Mouse (Mus musculus) megakaryocyte, adult 5-6 weeks (primary cell): Measurements from ENCODE around the gene Gch1. TPM values are rescaled to one million over a fixed set of nuclear protein-coding genes. Genes with fewer than 3 reads are reported as not detected.
A peak's percentile ranks its signal among the peaks of the same experiment; 100 is the strongest.

Experiments
- ATAC-seq: 2 replicates; pipeline ENCODE4 v1.8.0; 2016; ENCODE audit warnings: mild to moderate bottlenecking, inconsistent platforms; ENCODE audit not compliant: poor library complexity, severe bottlenecking
- total RNA-seq, 2 experiments: library from RNA; stranded (forward) in 1 of 2; stranded (reverse) in 1 of 2; fragments of 153-499, 151-499 nt in 1 of 2; fragments of 221-1000, 200-1000 nt in 1 of 2; gene quantifications; 2 replicates each; pipeline versions ENCODE4 v1.2.3 to v1.2.4; 2015 to 2017

The Gch1 gene
- total RNA-seq (2015) (16.7 and 18.5 TPM in 2 replicates), total RNA-seq (2017) (9.4 and 10.2 TPM in 2 replicates)

DNA sequence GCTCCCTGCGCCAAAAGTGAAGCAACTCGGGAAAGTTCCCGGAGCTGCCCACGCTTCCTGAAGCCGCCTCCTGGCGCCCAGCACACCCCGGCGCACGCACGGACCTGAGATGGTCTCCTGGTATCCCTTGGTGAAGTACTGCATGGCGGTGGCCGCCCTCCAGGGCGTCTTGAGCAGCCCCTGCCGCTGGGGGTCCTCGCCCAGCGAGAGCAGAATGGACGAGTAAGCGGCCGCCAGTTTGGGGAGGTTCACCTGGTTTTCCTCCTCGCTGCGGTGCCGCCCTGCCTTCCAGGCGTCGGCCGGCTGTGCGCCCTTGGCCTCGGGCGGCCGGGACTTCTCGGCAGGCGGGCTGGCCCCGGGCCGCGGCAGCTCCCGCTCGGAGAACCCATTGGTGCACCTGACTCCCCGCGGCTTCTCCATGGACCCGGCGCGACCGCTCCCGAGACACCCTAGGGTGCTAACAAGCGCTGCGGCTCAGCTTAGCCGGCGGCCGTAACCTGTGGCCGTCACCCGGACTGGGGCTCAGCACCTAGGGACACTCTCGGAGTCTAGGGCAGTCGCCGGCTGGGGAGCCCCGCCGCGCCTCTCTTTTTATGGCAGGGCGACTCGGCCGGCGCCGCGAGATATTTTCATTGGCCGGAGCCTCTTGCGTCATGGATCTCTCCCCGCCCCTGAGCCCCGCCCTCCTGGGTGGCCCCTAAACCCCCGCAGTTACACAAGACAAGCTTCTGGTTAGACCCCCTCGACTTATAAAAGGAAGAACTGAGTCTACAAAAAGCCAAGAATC, at the start of gene Gch1:
Gene Gch1, minus strand, starts transcription at position 566 of the 787 bp plus-strand sequence.
- peak; percentile 65 for ATAC-seq

DNA sequence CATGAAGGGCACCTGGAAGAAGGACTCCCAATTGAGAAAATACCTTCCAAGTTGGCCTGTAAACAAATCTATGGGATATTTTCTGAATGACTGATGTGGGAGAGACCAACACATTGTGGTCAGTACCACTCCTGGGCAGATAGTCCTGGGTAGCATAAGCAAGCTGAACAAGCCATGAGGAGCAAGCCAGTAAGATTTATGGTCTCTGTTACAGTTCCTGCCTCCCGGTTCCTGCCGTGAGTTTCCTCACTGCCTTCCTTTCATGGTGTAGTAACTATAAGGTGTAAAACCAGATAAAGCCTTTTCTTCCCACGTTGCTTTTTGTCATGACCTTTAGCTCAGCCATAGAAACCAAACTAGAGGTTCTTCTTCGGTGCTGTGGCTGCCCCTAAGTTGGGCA, 48.1 kb upstream of the Gch1 start:
- ATAC-seq, result no peak

DNA sequence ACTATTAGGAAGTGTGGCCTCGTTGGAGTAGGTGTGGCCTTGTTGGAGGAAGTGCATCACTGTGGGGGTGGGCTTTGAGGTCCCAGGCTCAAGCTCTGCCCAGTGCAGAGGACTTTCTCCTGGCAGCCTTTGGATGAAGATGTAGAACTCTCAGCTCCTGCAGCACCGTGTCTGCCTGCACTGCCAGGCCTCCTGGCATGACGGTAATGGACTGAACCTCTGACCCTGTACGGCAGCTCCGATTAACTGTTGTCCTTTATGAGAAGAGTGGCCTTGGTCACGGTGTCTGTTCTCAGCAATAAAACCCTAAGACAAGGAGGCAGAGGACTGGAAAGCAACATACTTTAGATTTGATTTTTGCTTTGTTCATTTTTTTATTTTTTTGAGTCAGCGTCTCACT, 47.3 kb upstream of the Gch1 start:
- ATAC-seq, result no peak

DNA sequence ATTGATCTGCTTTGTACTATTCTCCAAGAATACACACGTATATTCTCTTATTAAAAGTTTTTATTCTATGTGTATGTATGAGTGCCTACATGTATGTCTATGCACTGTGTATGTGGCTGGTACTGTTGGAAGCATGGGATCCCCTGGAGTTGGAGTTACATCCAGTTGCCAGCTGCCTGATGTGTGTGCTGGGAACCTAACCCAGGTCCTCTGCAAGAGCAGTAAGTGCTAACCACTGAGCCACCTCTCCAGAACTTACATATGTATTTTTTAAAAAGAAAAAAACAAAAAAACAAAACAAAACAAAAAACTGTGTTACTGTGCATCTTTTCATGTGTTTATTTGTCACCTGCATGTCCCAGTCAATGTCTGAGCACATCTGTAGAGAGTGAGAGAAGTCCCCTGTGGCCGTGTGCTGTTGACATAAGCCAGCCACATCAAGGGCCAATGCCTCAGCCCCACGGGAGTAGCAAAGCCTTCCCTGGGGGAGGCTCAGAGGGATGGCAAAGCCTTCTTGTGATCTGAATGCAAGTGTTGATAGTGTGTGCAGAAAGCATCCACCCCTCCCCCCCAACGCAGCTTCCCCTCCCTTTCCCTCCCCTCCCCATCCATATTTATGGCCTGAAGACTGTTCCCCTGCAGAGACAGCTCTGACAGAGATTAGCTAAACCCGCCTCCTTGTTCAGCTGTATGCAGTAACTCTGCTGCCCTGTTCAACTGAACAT, 45.5 kb upstream of the Gch1 start:
- no peak for ATAC-seq

DNA sequence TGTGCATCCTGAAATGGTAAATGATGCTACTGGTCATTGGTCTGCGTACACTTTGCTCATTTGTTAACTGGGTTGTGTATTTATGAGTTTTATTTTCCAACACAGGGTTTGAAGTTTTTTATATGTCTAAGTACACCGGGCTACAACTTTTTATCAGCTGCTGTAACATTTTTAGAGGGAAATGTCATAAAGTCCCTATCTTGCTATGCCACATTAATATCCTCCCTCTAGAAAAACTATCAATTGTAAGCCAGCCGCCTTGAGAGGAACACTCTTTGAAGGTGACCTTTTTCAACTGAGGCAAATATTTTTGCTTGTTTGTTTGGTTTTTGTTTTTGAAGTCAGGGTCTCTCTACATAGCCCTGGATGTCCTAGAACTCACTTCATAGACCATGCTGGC, 44.8 kb upstream of the Gch1 start:
- ATAC-seq, result no peak

DNA sequence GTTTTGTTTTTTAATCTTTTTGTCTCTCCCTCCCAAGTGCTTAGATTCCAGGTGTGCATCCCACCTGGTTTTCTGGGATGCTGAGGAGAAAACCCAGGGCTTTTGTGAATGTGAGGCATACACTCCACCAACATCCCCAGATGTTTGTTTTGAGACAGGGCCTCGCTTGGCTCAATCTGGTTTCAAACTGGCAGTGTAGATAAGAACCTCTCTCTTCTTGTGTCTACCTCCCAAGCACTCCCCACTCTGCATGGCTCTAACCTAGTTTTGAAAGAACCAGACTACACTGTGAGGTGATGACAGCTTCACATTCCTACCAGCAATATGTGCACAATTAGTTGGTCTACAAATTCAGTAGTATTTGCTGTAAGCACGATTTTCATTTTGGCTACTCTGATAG, 44.4 kb upstream of the Gch1 start:
- ATAC-seq, result no peak

DNA sequence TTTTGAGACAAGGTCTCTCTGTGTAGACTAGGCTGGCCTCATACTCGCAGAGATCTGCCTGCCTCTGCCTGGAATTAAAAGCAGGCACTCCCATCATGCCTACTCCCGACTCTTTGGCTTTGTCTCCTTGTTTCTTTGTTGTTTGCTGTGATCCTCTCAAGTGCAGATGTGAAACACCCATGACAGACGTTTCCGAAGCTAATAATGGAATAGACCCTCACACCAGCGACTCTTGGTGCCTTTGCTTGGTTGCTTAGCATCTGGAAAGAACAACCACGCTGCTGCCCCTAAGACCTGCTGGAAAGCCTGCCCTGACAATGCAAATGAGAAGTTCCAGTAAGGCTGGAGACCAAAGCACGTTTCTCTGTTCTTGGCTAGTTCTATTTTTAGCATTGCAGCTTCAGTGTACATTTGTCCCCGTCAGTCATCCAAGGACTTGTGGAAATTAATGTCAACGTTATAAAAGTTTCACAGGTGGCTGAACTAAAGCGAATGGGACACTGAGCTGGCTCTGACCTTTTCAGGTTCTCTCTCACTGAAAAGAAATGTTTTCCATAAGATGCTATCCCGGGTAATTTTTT, 40.7 kb upstream of the Gch1 start:
- no peak for ATAC-seq

DNA sequence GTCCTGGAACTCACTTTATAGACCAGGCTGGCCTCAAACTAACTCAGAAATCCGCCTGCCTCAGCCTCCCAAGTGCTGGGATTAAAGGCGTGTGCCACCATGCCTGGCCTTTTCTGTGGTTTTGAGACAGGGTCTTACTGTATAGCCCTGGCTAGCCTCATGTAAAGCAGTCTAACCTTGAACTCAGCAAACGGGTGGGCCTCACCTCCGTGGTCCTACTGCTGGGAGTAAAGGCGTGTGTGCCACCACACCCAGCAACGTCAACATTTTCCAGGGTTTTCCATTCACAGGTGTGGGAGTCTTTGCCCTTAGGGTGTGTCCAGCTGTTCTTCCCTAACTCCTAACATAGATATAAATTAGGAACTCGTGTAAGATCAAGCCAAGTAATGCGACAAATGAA, 36.7 kb upstream of the Gch1 start:
- no peak for ATAC-seq

DNA sequence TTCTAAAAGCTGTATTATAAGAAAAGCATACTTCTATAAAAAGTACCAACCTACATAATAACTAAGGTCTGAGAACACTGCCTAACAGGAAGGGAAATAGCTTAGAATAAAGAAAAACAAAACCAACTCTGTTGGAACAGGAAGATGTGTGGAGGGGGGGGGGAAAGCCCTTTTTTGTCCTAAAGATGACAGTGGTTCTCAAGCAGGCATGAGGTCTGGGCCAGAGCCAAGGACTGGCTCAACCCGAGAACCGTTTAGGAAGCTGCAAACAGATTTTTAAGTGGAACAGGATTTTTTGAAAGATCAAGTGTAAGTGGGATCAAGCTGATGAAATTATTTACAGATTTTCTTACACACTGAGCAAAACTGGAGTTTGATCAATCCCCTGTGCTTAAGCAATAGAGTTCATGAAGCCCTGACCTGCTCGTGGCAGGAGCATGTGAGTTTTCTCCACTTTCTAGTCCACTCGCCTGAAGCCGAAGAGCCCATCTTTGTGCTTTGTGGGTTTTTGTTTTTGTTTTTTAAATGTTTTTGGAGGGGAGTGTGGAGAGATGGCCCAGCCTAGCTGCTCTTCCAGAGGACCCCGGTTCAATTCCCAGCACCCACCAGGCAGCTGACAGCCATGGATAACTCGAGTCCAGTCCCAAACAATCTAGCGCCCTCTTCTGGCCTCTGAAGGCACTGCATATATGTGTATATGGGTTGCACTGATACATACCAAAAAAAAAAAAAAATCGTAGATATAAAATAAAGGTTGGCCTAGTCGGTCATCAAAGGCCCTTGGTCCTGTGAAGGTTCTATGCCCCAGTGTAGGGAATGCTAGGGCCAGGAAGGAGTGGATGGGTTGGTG, 35.5 kb upstream of the Gch1 start:
- ATAC-seq, result no peak

DNA sequence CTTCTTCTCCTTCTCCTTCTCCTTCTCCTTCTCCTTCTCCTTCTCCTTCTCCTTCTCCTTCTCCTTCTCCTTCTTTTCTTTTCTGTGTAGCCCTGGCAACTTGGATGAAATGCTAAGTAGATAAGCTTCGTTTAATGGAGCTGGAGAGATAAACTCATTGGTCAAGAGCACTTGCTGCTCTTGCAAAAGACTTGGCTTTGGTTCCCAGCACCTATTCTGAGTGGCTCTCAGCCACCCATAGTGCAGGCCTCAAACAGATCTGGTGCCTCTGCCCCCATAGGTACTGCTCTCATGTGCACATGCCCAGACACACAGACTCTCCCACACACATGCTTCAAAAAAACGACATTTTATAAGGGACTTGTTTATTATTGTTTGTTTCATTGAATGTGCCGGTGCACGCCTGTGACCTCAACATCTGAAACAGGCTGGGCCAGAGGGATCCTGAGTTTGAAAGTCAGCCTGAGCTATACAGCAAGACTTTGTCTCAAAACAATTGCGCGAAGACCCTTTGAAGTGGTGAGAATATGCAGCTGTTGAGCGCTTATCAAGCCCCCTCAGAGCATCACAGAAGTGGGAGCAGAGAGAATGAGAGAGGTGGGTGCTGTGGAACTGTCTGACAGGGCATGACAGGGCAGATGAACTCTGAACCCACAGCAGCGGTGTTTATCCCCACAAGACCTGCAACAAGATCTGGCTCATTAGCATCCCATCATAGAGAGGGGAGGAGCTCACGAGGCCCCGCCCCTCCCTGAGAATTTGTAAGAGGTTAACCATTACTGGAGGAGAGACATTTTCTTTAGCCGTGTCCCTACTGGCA, 33.6 kb upstream of the Gch1 start:
- no peak for ATAC-seq

DNA sequence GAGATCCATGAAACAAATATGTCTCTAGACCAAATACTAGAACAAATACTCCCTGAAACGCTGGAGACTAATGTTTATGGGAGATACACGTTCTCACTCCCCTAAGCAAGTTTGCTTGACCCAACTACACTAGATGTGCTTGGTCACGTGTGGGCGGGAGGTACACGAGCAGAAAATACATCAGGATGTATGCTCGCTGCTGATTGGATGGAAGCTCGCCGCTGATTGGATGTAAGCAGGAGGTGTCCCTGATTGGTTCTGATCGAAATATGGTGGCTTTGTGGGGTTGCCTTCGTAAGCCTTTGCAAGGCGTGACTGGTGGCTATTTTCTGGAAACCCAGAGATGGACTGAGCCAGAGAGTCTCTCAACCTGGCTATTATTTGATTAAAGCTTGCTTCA, 32.4 kb upstream of the Gch1 start:
- ATAC-seq, result no peak

DNA sequence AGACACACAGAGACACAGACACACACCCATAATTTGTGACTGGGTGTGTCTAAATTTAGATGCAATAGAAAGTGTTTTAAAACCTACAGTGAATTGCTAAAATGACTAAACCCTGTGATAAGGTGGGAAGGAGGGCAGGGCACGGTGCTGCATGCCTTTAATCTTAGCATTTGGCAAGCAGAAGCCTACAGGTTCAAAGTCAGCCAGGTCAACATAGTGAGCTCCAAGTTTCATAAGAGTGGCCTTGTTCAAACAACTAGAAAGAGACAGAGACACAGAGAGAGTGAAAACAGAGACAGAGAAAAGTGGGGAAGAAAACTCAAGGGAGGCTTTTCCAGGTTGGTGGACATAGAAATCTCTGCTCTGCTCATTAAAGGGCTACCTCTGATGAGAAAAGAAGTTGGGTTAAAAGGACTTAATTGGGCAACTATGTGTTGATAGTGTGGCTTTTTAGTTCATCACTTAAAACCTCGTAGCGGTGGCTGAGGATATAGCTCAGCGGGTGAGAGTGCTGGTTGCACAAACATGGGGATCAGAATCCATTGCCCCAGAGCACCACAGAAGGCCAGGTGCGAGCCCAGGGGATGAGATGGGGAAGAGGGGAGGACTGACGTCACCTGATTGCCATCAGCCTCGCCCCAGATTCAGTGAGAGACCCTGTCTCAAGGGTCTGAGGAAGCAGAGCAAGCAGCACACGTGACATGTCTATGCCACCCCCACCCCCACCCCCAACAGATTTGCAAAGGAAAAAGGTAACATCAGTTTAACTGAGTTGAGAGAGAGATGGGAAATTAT, 31.2 kb upstream of the Gch1 start:
- no peak for ATAC-seq

DNA sequence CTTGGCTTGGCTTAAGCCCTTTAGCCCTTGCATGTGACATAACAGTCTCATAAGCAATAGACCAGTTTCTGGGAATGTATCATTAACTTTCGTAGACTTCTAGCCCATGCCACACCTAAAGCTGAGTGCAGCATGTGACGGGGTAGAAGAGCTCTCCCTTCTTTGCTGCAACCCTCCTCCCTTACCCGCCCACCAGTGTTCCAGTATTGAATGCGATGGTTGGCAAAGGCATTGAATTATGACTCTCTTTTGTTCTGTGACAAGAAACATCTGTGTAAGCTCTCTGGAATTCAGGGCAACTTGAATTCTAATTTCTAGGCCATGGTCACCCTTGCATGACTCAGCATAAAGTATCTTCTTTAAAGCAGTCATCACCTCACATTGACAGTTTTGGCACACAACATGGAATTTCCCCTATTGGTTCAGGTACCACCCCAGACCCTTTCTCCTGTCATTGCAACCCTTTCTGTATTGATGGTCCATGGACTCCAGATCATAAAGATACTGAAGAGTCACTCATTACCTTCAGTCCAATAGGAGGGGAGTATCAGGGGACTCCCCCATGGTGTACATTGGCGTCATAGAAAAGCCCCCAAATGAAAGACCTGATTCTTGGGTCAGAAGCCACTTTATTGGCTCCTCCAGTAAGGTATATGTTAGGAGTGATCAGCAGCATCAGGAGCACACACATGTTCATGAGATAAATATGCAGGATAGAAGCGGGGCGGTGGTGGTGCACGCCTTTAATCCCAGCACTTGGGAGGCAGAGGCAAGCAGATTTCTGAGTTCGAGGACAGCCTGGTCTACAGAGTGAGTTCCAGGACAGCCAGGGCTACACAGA, 29.8 kb upstream of the Gch1 start:
- ATAC-seq, result no peak

DNA sequence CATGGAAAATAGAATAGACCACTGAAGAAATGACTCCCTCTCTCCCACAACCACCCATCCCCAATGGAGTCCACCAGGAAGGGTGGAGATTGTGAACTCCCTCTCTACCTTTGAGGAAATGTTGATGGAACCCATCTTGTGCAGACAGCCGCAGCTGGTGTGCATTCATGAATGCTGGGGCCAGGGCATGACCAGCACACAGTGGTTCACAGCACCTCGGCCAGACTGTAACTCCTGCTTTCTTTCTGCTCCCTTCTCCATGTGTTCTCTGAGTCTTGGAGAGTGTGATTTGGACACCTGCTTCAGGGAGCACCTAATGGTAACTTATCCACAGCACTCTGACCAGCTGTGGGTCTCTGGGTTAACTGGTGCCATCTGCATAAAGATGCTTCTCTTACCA, 27.3 kb upstream of the Gch1 start:
- ATAC-seq, result no peak

DNA sequence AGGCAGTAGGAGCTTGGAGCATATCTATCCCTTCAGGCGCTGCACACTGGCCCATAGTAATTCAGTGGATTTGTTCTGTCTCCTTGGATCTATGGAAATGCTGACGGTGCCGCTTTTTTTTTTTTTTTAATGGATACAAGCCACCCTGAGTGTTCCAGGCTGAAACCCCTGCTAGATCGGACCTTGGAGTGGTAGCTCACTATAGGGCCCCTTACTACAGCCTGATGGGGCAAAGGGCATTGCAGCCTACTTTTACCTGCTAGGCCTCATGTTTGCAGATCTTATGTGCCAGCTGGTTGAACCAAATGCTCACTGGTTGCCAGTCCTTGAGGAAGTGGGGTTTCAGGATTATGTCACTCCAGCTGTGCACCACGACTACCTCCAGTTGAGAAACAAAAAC, 25.2 kb upstream of the Gch1 start:
- ATAC-seq, result no peak

DNA sequence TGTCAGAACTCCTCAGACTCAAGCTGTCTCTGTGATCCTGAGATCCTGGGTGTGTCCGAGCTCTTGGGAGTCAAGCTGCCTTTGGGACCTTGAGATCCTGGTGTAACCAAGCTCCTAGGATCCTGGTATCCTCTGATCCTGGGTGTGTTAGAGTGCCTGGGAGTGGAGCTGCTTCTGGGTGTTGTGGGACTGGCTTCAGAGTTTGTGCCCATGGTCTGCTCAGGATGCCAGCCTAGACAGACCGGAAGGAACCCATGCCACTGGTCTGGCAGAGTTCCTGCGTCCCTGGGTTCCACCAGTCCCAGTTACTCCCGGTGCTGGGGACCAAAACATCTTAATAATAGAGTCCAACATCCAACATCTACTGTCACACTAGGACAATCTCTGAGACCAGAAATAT, 24.1 kb upstream of the Gch1 start:
- ATAC-seq, result no peak

DNA sequence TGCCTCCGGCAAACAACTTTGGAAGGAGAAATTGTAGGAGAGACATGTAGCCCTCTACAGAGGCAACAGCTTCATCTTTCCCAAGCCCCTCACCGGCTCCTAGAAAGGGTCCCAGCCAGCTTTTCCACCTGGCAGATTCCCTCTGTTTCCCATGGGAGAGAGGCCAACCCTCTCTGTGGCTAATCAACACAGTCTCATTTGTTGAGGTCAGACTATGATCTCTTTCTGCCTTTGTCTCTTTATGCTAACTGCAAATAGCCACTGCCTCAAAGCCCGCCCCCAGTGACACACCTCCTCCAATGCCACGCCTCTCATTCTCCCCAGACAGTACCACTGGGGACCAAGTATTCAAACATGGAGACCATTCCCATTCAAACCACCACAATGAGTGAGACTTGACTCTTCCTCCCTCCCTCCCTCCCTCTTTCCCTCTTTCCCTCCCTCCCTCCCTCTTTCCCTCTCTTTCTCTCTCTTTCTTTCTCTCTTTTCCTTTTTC, 20.5 kb upstream of the Gch1 start:
- no peak for ATAC-seq
